Mouse (Mus musculus) E14TG2a.4 (cell line): ENCODE data around the gene Ada.

ENCODE experiments used
- CTCF ChIP-seq: conservative IDR thresholded peaks from 2 replicates; pipeline ENCODE4 v1.5.1; 2014; ENCODE audit warnings: low read length
- NANOG ChIP-seq: IDR thresholded peaks from 2 replicates; pipeline ENCODE4 v1.6.1; 2014; ENCODE audit warnings: borderline replicate concordance, low read length, mixed read lengths
- POU5F1 ChIP-seq: IDR thresholded peaks from 2 replicates; pipeline ENCODE4 v1.6.1; 2014; ENCODE audit warnings: low read length, borderline replicate concordance

GRCm38 (mm10) chr2:163756723-163757122, 6.7 kb upstream of the Ada start:
- TF ChIP-seq CTCF (no peak), POU5F1 (no peak), NANOG (no peak)
